Mouse (Mus musculus): ENCODE results near the gene Cyren. TPM values are rescaled to one million over a fixed set of nuclear protein-coding genes. Genes with fewer than 3 reads are reported as not detected.

Cyren gene
- polyA plus RNA-seq, 1 experiment from 2014 or later: 9.2 TPM

DNA sequence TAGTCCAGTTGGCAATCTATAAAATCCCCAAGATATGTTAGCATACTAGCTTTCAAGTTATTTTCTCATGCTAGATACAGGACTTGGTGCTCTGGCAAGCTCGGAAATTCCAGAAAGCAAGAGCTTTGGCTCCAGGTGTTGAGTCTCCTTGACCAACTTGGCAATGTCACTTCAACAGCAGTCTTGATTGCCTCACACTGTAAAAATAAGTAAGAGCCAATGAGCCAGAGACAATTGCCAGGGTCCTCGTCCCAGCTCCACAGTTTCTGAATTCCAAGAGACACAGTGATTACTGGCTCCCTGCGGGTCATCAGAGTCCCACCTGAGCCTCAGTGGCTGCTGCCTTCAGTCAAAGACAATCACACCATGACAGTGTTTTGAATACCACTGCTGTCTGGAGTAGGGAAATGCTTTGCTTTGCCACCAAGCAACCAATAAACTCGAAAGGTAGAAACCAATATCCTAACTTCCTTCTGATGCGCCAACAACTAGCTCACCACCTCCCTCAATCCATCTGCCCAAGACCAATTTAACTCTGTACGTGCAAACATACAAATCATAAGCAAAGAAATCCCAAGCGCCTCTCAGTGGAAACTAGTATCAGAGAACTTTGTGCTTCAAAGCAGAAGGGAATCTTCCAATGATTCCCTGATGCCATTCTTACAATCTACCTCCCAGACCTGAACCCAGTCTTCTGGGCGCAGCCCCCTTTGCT is 31.9 kb upstream of the Cyren start:
- Histone ChIP-seq H3K4me3 (peak overlapping the region; percentile 86), H3K9ac (peak overlapping the region; percentile 88), H3K4me1 (peaks cover 39% of the 10 kb centered on the region), H3K27ac (replicated peaks) (peak overlapping the region; percentile 91), H3K36me3 (peaks cover 43% of the 10 kb centered on the region), H3K27me3 (replicated peaks) (no peaks in the 10 kb centered on the region), H3K4me2 (peak overlapping the region; percentile 87), H3K9me3 (no peaks in the 10 kb centered on the region)
- 38% methylated on average over 8 of the region's 8 CpGs for WGBS
- ATAC-seq (ENCODE audit: extremely low read depth, insufficient number of reproducible peaks, low FRiP score, low TSS enrichment): no peak

- Histone ChIP-seq H3K9me3 (no peaks in the 10 kb centered on the region), H3K4me2 (peak overlapping the region; percentile 19; the same call in 1 of the 2 replicates)
- 78% methylated on average over 18 of the region's 18 CpGs for WGBS
These were observed 29.9 kb upstream of the Cyren start for GRCm38 (mm10) chr6:34907696-34908260.

DNA sequence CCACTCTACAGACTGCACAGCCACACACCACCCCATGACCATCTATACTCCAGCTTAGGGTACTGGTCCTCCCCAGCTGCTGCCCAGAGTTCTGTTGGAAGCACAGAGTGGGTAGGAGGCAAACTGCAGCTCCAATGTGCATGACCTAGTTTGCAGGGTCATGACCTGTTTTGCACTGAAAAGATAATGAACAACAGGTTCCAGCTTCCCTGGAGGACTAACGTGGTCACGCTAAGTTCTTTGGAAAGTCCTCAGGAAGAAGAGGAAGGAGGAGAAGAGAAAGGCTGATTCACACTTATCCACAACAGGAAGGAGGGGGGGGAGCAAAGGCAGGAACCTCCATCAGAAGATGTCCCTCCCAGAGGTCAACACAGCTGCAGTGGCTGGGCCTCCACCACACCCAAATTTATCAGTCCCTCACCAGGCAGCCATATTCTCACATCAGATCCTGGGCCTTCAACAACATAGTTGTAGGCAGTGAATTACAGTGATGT is 29.3 kb upstream of the Cyren start:
- H3K9me3 ChIP-seq: no peaks in the 10 kb centered on the region
- 0 out of 2 replicates have a peak overlapping the region, but pooled peaks have one; percentile 9 for H3K9ac ChIP-seq
- no peak overlapping the region for H3K4me3 ChIP-seq
- peak overlapping the region; percentile 19; the same call in 1 of the 2 replicates for H3K4me2 ChIP-seq
- H3K4me1 ChIP-seq: peaks cover 65% of the 10 kb centered on the region
- H3K36me3 ChIP-seq: peaks cover 62% of the 10 kb centered on the region
- no peak for ATAC-seq (ENCODE audit: extremely low read depth, insufficient number of reproducible peaks, low FRiP score, low TSS enrichment)
- H3K27ac ChIP-seq (replicated peaks): no peak overlapping the region
- 71% methylated on average over 2 of the region's 2 CpGs for WGBS
- H3K27me3 ChIP-seq (replicated peaks): no peaks in the 10 kb centered on the region

More at GRCm38 (mm10) chr6:34907696-34908260, 29.9 kb upstream of the Cyren start:
- Histone ChIP-seq H3K36me3 (peaks cover 58% of the 10 kb centered on the region), H3K27me3 (replicated peaks) (no peaks in the 10 kb centered on the region), H3K4me3 (no peak overlapping the region), H3K27ac (replicated peaks) (0 out of 2 replicates have a peak overlapping the region, but pooled peaks have one; percentile 21), H3K9ac (0 out of 2 replicates have a peak overlapping the region, but pooled peaks have one; percentile 9), H3K4me1 (peaks cover 59% of the 10 kb centered on the region)
- ATAC-seq (ENCODE audit: extremely low read depth, insufficient number of reproducible peaks, low FRiP score, low TSS enrichment): no peak

DNA sequence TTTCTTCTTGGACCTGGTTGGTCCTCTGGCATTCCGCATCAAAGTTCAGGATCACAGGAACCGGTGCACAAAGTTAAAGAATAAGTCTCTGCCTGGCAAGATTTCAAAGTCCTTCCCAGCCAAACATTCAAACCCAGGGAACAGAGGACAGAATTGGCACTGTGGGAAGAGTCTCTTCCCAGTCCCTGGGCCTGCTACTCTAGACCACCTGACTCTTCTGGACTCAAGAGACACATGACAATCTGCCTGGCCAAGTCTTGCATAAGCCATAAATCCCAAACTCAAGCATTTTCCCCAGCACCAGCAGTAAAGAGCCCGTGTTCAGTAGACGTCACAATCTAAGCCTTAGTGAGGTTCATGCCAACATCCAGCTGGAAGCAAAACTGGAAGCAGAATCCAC is 28.8 kb upstream of the Cyren start:
- Histone ChIP-seq H3K27me3 (replicated peaks) (no peaks in the 10 kb centered on the region), H3K9ac (no peak overlapping the region), H3K4me1 (peaks cover 70% of the 10 kb centered on the region), H3K9me3 (no peaks in the 10 kb centered on the region), H3K36me3 (peaks cover 67% of the 10 kb centered on the region), H3K27ac (replicated peaks) (no peak overlapping the region), H3K4me3 (no peak overlapping the region), H3K4me2 (no peak overlapping the region)
- WGBS: 86% methylated on average over 4 of the region's 4 CpGs
- ATAC-seq (ENCODE audit: extremely low read depth, insufficient number of reproducible peaks, low FRiP score, low TSS enrichment): no peak

DNA sequence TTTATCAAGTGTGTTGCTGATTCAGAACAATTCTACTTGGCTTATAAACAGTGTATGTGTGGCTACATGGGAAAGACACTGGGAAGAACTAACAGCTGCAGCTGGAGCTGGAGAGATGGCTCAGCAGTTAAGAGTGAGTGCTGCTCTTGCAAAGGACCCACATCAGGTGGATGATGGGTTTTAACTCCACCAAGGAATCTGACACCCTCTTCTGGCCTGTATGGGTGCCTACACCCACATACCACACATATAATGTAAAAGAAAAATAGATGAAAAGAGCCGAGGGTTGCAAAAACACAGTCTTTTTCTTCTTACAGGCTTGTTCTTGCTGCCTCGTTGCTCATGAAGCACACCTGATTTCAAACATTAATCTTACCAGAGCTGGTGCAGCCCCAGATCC is 28.3 kb upstream of the Cyren start:
- Histone ChIP-seq H3K9ac (no peak overlapping the region), H3K9me3 (no peaks in the 10 kb centered on the region), H3K36me3 (peaks cover 71% of the 10 kb centered on the region), H3K4me1 (peaks cover 74% of the 10 kb centered on the region), H3K27ac (replicated peaks) (no peak overlapping the region), H3K4me3 (no peak overlapping the region), H3K27me3 (replicated peaks) (no peaks in the 10 kb centered on the region), H3K4me2 (no peak overlapping the region)
- WGBS: 61% methylated on average over 2 of the region's 2 CpGs
- no peak for ATAC-seq (ENCODE audit: extremely low read depth, insufficient number of reproducible peaks, low FRiP score, low TSS enrichment)

DNA sequence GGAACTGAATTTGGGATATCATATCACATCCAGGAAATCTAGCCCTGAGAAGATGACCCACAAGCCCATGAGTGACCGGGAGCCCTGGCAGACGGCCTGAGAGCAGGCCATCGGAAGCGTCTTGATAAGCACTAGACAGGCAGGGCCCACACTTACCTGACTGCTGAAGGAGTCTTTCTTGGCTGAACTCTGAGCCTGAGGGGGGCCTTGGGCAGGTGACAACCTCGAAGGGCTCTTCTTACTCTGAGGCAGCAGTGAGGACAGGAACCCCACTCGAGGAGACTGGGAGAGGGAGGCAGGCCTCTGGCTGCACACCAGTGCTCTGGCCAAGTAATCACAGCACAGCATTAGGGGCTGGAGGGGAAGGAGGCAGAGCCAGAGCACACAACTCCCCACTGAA is 26.5 kb upstream of the Cyren start:
- H3K27me3 ChIP-seq (replicated peaks): no peaks in the 10 kb centered on the region
- peaks cover 87% of the 10 kb centered on the region for H3K36me3 ChIP-seq
- H3K9me3 ChIP-seq: no peaks in the 10 kb centered on the region
- no peak overlapping the region for H3K4me3 ChIP-seq
- WGBS: 40% methylated on average over 6 of the region's 6 CpGs
- H3K27ac ChIP-seq (replicated peaks): peak overlapping the region; percentile 82
- ATAC-seq (ENCODE audit: extremely low read depth, insufficient number of reproducible peaks, low FRiP score, low TSS enrichment): no peak
- H3K4me2 ChIP-seq: peak overlapping the region; percentile 46
- peak overlapping the region; percentile 67 for H3K9ac ChIP-seq
- H3K4me1 ChIP-seq: peaks cover 82% of the 10 kb centered on the region

GRCm38 (mm10) chr6:34903851-34904250 is 26.0 kb upstream of the Cyren start:
- Histone ChIP-seq H3K4me2 (peak overlapping the region; percentile 46), H3K27ac (replicated peaks) (peak overlapping the region; percentile 82), H3K4me3 (no peak overlapping the region), H3K36me3 (peaks cover 88% of the 10 kb centered on the region), H3K4me1 (peaks cover 82% of the 10 kb centered on the region), H3K9ac (peak overlapping the region; percentile 67), H3K27me3 (replicated peaks) (no peaks in the 10 kb centered on the region), H3K9me3 (no peaks in the 10 kb centered on the region)
- 36% methylated on average over 10 of the region's 10 CpGs for WGBS
- no peak for ATAC-seq (ENCODE audit: extremely low read depth, insufficient number of reproducible peaks, low FRiP score, low TSS enrichment)

GRCm38 (mm10) chr6:34903441-34903840 is 25.6 kb upstream of the Cyren start:
- Histone ChIP-seq H3K27me3 (replicated peaks) (no peaks in the 10 kb centered on the region), H3K27ac (replicated peaks) (peak overlapping the region; percentile 82), H3K4me2 (peak overlapping the region; percentile 46), H3K36me3 (peaks cover 86% of the 10 kb centered on the region), H3K4me1 (peaks cover 79% of the 10 kb centered on the region), H3K4me3 (no peak overlapping the region), H3K9ac (peak overlapping the region; percentile 67; the same call in 1 of the 2 replicates), H3K9me3 (no peaks in the 10 kb centered on the region)
- 58% methylated on average over 5 of the region's 5 CpGs for WGBS
- no peak for ATAC-seq (ENCODE audit: extremely low read depth, insufficient number of reproducible peaks, low FRiP score, low TSS enrichment)

DNA sequence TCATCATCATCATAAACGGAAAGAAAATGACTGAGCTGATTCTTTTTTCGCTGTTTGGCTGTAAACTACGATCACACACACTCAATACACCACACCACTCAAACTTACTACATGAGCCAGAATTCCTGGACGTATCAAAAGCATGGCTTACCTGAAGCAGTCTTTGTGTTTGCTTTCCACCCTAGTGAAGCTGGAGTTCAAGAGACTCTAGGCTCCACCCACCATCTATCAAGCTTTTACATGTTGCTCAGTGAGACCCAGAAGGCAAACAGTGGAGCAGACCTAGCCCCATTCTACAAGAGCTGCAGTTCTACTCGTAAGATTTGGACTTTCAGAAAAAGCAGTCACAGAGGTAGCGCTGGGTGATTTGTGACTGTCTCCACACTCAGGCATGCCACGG is 24.7 kb upstream of the Cyren start:
- no peak for ATAC-seq (ENCODE audit: extremely low read depth, insufficient number of reproducible peaks, low FRiP score, low TSS enrichment)
- peaks cover 87% of the 10 kb centered on the region for H3K36me3 ChIP-seq
- peak overlapping the region; percentile 82 for H3K27ac ChIP-seq (replicated peaks)
- 72% methylated on average over 7 of the region's 7 CpGs for WGBS
- peak overlapping the region; percentile 47 for H3K4me2 ChIP-seq
- no peaks in the 10 kb centered on the region for H3K27me3 ChIP-seq (replicated peaks)
- no peaks in the 10 kb centered on the region for H3K9me3 ChIP-seq
- peak overlapping the region; percentile 55 for H3K9ac ChIP-seq
- peaks cover 72% of the 10 kb centered on the region for H3K4me1 ChIP-seq
- no peak overlapping the region for H3K4me3 ChIP-seq

DNA sequence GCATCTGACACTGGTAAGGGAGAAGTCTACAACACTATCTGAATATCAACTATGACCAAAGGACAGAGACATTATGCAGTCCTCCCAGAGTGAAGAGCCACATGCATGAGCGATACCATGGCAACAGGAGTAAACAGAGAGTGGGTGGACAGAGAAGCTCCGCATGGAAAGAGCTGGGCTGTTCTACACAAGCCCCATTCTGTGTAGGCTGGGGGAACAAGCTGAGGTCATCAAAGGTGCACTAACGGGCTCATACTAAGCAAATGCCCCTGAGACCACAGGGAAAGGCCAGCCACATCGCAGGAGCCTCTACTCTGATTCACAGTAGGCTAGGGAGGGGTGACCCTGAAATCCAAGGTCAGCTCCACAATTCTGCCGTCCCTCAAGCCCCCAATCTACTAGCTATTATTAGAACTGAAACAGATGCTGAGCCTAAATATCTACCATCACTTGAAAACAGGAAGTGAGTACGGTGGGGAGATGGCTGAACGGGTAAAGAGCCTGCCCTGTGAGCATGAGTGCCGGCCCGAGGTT is 24.1 kb upstream of the Cyren start:
- no peaks in the 10 kb centered on the region for H3K27me3 ChIP-seq (replicated peaks)
- peak overlapping the region; percentile 55; the same call in 1 of the 2 replicates for H3K9ac ChIP-seq
- H3K27ac ChIP-seq (replicated peaks): peak overlapping the region; percentile 82
- H3K9me3 ChIP-seq: no peaks in the 10 kb centered on the region
- peaks cover 66% of the 10 kb centered on the region for H3K4me1 ChIP-seq
- 34% methylated on average over 9 of the region's 9 CpGs for WGBS
- peak overlapping the region; percentile 47 for H3K4me2 ChIP-seq
- ATAC-seq (ENCODE audit: extremely low read depth, insufficient number of reproducible peaks, low FRiP score, low TSS enrichment): no peak; the same call in 1 of the 2 replicates
- H3K4me3 ChIP-seq: no peak overlapping the region
- peaks cover 87% of the 10 kb centered on the region for H3K36me3 ChIP-seq

DNA sequence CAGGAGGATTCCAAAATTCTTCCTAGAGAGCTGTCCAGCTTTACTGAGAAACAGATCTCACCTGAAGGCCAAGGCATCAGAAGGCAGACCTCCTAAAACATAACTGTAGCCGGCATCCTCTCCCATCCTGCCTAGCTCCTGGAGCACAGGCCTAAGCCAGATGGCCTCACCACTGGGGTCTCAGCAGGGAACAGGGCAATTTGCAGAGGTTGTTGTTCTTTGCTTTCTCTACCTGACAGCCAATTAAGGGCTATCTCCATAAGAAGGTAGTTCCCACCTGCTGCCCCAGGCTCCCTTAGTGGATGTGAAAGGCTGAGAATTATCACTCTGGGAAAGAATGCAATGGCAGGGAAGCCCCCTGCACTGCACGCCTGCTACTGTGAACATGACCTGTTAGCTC is 23.1 kb upstream of the Cyren start:
- Histone ChIP-seq H3K9ac (no peak overlapping the region), H3K27ac (replicated peaks) (0 out of 2 replicates have a peak overlapping the region, but pooled peaks have one; percentile 20), H3K4me3 (no peak overlapping the region), H3K36me3 (peaks cover 86% of the 10 kb centered on the region), H3K27me3 (replicated peaks) (no peaks in the 10 kb centered on the region), H3K4me2 (no peak overlapping the region), H3K4me1 (peaks cover 61% of the 10 kb centered on the region), H3K9me3 (no peaks in the 10 kb centered on the region)
- ATAC-seq (ENCODE audit: extremely low read depth, insufficient number of reproducible peaks, low FRiP score, low TSS enrichment): no peak
- 75% methylated on average over 2 of the region's 2 CpGs for WGBS
